Mouse (Mus musculus) cortical plate, adult 2 months (tissue): ENCODE results near the gene Cdc42se2. TPM values are rescaled to one million over a fixed set of nuclear protein-coding genes. Genes with fewer than 3 reads are reported as not detected.

Experiments used
- H3K27ac ChIP-seq: fragments of 200-500 bp; 2 replicates; pipeline ENCODE4 v1.5.1; 2012; ENCODE audit warnings: low read length, control low read depth, inconsistent platforms; ENCODE audit not compliant: insufficient read depth
- H3K4me1 ChIP-seq: fragments of 200-500 bp; 2 replicates; pipeline ENCODE4 v1.6.1; 2011; ENCODE audit warnings: low read length; ENCODE audit not compliant: control insufficient read depth, insufficient read depth
- H3K4me3 ChIP-seq: fragments of 200-500 bp; 2 replicates; pipeline ENCODE4 v1.5.1; 2011; ENCODE audit warnings: mild to moderate bottlenecking, low read length, control low read depth; ENCODE audit not compliant: insufficient read depth
- CTCF ChIP-seq: fragments of 200-500 bp; IDR thresholded peaks from 2 replicates; pipeline ENCODE4 v1.5.1; 2011; ENCODE audit warnings: mild to moderate bottlenecking, control low read depth, low read length; ENCODE audit not compliant: insufficient read depth; ENCODE audit errors: extremely low read depth
- POLR2A ChIP-seq: fragments of 200-500 bp; IDR thresholded peaks from 2 replicates; pipeline ENCODE4 v1.6.1; 2011; ENCODE audit warnings: mild to moderate bottlenecking, low read length, control low read depth; ENCODE audit not compliant: insufficient read depth; ENCODE audit errors: extremely low read depth
- polyA plus RNA-seq: library from polyadenylated mRNA; depleted of rRNA; stranded (reverse); fragments of >200 nt; gene quantifications from 2 replicates; pipeline ENCODE4 v1.2.3, GENCODE M21; 2012

The Cdc42se2 gene
- polyA plus RNA-seq, 1 experiment, result 137 TPM

GRCm38 (mm10) chr11:54815659-54816058 is 28.2 kb upstream of the Cdc42se2 start:
- Histone ChIP-seq H3K27ac (no peak overlapping the region), H3K4me1 (peaks cover 4% of the 10 kb centered on the region; the same call in 1 of the 2 replicates), H3K4me3 (no peak overlapping the region)
- TF ChIP-seq POLR2A, result no peak
- TF ChIP-seq CTCF, result no peak

- Histone ChIP-seq H3K27ac (no peak overlapping the region), H3K4me3 (no peak overlapping the region), H3K4me1 (peaks cover 4% of the 10 kb centered on the region; the same call in 1 of the 2 replicates)
- TF ChIP-seq CTCF, result no peak
- no peak for TF ChIP-seq POLR2A
Measured at GRCm38 (mm10) chr11:54812812-54813516, 25.5 kb upstream of the Cdc42se2 start.

GRCm38 (mm10) chr11:54812314-54812713 is 24.8 kb upstream of the Cdc42se2 start:
- Histone ChIP-seq H3K4me3 (no peak overlapping the region), H3K27ac (no peak overlapping the region), H3K4me1 (peaks cover 4% of the 10 kb centered on the region; the same call in 1 of the 2 replicates)
- TF ChIP-seq CTCF (no peak), POLR2A (no peak)

- Histone ChIP-seq H3K27ac (no peak overlapping the region), H3K4me3 (no peak overlapping the region), H3K4me1 (peaks cover 4% of the 10 kb centered on the region; the same call in 1 of the 2 replicates)
- TF ChIP-seq CTCF (no peak), POLR2A (no peak)
Measured at GRCm38 (mm10) chr11:54811054-54811453, 23.6 kb upstream of the Cdc42se2 start.

- TF ChIP-seq CTCF (no peak), POLR2A (no peak)
- no peak overlapping the region for H3K4me3 ChIP-seq
- H3K27ac ChIP-seq, result no peak overlapping the region
- peaks cover 4% of the 10 kb centered on the region; the same call in 1 of the 2 replicates for H3K4me1 ChIP-seq
Measured at GRCm38 (mm10) chr11:54809582-54809981, 22.1 kb upstream of the Cdc42se2 start.

- peaks cover 4% of the 10 kb centered on the region; the same call in 1 of the 2 replicates for H3K4me1 ChIP-seq
- no peak overlapping the region for H3K27ac ChIP-seq
- no peak overlapping the region for H3K4me3 ChIP-seq
- TF ChIP-seq POLR2A (no peak), CTCF (no peak)
Measured at GRCm38 (mm10) chr11:54808177-54808576, 20.7 kb upstream of the Cdc42se2 start.

GRCm38 (mm10) chr11:54807669-54808068 is 20.2 kb upstream of the Cdc42se2 start:
- no peak overlapping the region for H3K27ac ChIP-seq
- H3K4me3 ChIP-seq, result no peak overlapping the region
- TF ChIP-seq CTCF, result no peak
- TF ChIP-seq POLR2A, result no peak
- peaks cover under 1% of the 10 kb centered on the region; the same call in 1 of the 2 replicates for H3K4me1 ChIP-seq

GRCm38 (mm10) chr11:54806891-54807290 is 19.4 kb upstream of the Cdc42se2 start:
- Histone ChIP-seq H3K4me1 (no peaks in the 10 kb centered on the region; the same call in 1 of the 2 replicates), H3K4me3 (no peak overlapping the region), H3K27ac (no peak overlapping the region)
- TF ChIP-seq CTCF (no peak), POLR2A (no peak)

- TF ChIP-seq CTCF, result no peak
- no peak for TF ChIP-seq POLR2A
- Histone ChIP-seq H3K27ac (no peak overlapping the region), H3K4me3 (no peak overlapping the region), H3K4me1 (no peaks in the 10 kb centered on the region; the same call in 1 of the 2 replicates)
Measured at GRCm38 (mm10) chr11:54805196-54805595, 17.7 kb upstream of the Cdc42se2 start.

GRCm38 (mm10) chr11:54802621-54803020 is 15.1 kb upstream of the Cdc42se2 start:
- no peak overlapping the region for H3K27ac ChIP-seq
- no peaks in the 10 kb centered on the region; the same call in 1 of the 2 replicates for H3K4me1 ChIP-seq
- TF ChIP-seq POLR2A (no peak), CTCF (no peak)
- H3K4me3 ChIP-seq, result no peak overlapping the region
